Mouse (Mus musculus): ENCODE results near the gene Stx1a. TPM values are rescaled to one million over a fixed set of nuclear protein-coding genes. Genes with fewer than 3 reads are reported as not detected.

The Stx1a gene
- 45.3 TPM for total RNA-seq (2023)

DNA sequence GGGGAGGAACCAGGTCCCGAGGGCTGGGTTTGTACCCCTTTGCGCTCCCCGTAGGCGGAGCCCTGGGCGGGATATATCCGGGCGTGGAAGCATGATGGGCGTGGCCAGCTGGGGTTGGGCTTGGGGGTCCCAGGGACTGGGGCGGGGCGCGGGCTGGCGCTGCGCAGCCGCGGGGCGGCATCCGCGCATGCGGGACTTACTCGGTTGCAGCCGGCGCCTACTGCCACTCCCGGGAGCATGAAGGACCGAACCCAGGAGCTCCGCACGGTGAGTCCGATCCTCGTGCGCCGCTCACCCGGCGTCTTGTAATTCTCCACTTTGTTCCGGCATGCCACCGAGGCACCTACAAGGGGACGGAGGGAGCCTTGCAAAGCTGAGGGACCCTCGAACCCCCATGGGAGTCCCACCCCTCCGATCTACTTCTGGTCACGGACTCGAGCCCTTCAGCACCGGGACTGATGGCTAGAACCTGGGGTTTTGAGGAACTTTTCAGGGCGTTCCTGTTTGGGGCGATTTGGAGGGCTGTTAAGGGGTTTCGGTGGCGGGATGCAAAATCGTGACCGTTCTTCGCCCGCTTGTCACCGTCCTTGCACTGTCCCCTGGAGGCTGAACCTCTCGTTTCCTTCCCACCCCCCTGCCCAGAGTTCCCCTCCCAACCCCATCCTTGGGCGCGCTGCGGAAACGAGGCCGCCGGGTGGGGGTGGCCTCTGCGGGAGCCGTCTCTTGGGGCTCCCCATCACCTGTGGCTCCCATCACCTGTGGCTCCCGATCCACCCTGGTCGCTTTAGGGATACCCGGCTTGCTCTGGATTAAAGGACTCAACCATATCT lies at the start of gene Stx1a:
Gene Stx1a, plus strand, starts transcription at position 139 of the 830 bp plus-strand sequence.

GRCm38 (mm10) chr5:134985633-134986297 lies 37.5 kb upstream of the Stx1a start, which contains the start of gene Cldn3:
Gene Cldn3, plus strand, starts transcription at chr5:134986214.

GRCm38 (mm10) chr5:135008671-135009589 lies 14.4 kb upstream of the Stx1a start, which contains the start of gene Abhd11:
Gene Abhd11, plus strand, starts transcription at chr5:135009152.

DNA sequence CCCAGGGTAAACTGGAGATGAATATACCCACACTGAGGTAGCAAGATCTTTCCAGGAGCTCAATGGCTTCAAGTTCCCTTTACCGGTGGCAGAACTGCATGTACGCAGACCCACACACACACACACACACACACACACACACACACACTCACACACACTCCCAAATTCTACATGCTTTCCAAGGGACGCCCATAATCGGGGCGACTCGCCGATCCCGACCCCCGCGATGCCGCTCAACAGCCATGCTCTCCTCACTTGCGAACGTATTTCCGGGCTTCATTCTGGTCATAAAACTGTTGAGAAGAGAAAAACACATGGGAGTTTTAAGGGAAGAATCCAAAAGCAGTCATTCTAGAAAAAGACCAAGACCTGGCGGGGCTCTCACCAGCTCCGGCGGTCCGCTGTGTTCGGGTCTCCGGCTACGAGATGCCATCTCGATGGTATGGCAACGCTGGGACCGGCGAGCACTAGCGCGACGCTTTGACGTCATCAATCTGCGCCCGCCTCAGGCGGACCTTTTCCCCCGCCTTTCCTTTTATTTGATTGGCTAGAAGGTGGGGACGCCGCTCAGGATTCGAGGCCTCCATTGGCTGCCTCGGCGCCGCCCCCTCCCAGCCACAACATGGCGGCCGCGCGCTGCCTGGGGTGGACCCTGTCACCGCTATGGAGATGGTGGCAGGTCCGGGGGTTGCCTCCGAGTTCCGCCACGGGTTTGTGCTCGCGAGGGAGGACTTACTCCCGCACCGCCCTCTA lies 40.5 kb downstream of the Stx1a start, which contains the start of gene Dnajc30:
Gene Dnajc30, plus strand, starts transcription at position 574 of the 753 bp plus-strand sequence.

DNA sequence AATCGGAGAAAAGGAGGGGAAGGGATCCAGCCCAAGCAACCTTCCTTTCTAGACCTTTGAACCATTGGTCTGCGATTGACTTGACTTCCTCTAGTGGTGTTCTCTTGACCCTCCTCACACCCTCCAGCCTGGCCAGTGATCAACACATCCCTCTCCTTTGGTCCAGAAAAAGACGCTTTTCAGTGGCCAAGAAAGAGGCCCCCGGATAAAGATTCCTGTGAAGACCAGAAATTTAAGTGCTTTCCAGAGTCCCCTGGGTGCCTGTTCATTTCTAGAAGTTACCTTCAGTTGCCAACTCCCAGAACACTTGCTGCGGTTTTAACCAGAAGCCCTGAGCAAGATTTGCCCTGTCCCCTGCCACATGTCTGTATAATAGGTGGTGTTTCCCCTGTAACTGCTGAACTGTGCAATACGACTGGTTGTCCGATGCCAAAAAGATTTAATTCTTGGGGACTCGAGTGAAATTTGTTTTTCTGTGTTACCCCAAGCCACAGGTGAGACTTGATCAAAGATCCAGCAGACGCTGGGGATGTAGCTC lies 41.7 kb downstream of the Stx1a start, which contains the start of gene Bud23:
Gene Bud23, minus strand, starts transcription at position 51 of the 538 bp plus-strand sequence.

GRCm38 (mm10) chr5:135077564-135078481 lies 54.5 kb downstream of the Stx1a start, which contains the start of gene Vps37d:
Gene Vps37d, minus strand, starts transcription at chr5:135078266.

GRCm38 (mm10) chr5:135089653-135090052 lies 66.4 kb downstream of the Stx1a start, which contains the start of gene Mlxipl:
Gene Mlxipl, plus strand, starts transcription at chr5:135089890.

Other genes starting within 250 kb of the Stx1a start
- not detected for gene Tmem270, start 116.7 kb upstream of the Stx1a start, total RNA-seq (2023)
- not detected for gene Cldn13, start 108.0 kb upstream of the Stx1a start, total RNA-seq (2023)
- 13.4 TPM for gene Mettl27, start 91.1 kb upstream of the Stx1a start, total RNA-seq (2023)
- not detected for gene Cldn4, start 76.5 kb upstream of the Stx1a start, total RNA-seq (2023)
- not detected for gene Cldn3, start 37.3 kb upstream of the Stx1a start, total RNA-seq (2023)
- 51.4 TPM for gene Abhd11, start 14.3 kb upstream of the Stx1a start, total RNA-seq (2023)
- 17.9 TPM for gene Dnajc30, start 40.7 kb downstream of the Stx1a start, total RNA-seq (2023)
- gene Bud23, start 41.5 kb downstream of the Stx1a start, total RNA-seq (2023), result 87.1 TPM
- not detected for gene Vps37d, start 54.8 kb downstream of the Stx1a start, total RNA-seq (2023)
- not detected for gene Mlxipl, start 66.4 kb downstream of the Stx1a start, total RNA-seq (2023)
- gene Tbl2, start 126.2 kb downstream of the Stx1a start, total RNA-seq (2023), result 10.0 TPM
- gene Bcl7b, start 144.8 kb downstream of the Stx1a start, total RNA-seq (2023), result 79.5 TPM
- 89.3 TPM for gene Baz1b, start 163.8 kb downstream of the Stx1a start, total RNA-seq (2023)
- gene Fzd9, start 227.7 kb downstream of the Stx1a start, total RNA-seq (2023), result not detected